Mouse (Mus musculus): ENCODE results near the gene BC025920. TPM values are rescaled to one million over a fixed set of nuclear protein-coding genes. Genes with fewer than 3 reads are reported as not detected.

Gene BC025920
- polyA plus RNA-seq, 1 experiment = 1.8 TPM

- Histone ChIP-seq H3K36me3 (ENCODE audit: control insufficient read depth, insufficient read depth, low read length) (no peaks in the 10 kb centered on the region), H3K4me1 (ENCODE audit: control insufficient read depth, insufficient read depth, insufficient read length) (no peaks in the 10 kb centered on the region), H3K27ac (ENCODE audit: insufficient read depth, low read length) (no peak overlapping the region), H3K4me3 (ENCODE audit: extremely low read depth, insufficient read depth, insufficient read length) (no peak overlapping the region), H3K27me3 (ENCODE audit: control insufficient read depth, insufficient read depth, low read length) (no peaks in the 10 kb centered on the region)
- 75% methylated on average over 7 of the region's 7 CpGs for WGBS
- TF ChIP-seq POLR2A (IDR thresholded peaks at IDR 0.05; ENCODE audit: low read depth, low read length) = no peak
- no peak for TF ChIP-seq CTCF (IDR thresholded peaks at IDR 0.05; ENCODE audit: extremely low read depth, insufficient read depth, insufficient read length, insufficient replicate concordance)
- no peak for DNase-seq (ENCODE audit: low read depth in 1 of 2, low spot score in 2 of 2)
Observed at GRCm38 (mm10) chr10:81588739-81589138, 17.3 kb upstream of the BC025920 start.

- 78% methylated on average over 9 of the region's 9 CpGs for WGBS
- Histone ChIP-seq H3K36me3 (ENCODE audit: control insufficient read depth, insufficient read depth, low read length) (no peaks in the 10 kb centered on the region), H3K27me3 (ENCODE audit: control insufficient read depth, insufficient read depth, low read length) (peaks cover 5% of the 10 kb centered on the region; the same call in 1 of the 2 replicates)
Observed at GRCm38 (mm10) chr10:81591846-81592245, 14.2 kb upstream of the BC025920 start.

GRCm38 (mm10) chr10:81592631-81593030 is 13.4 kb upstream of the BC025920 start:
- DNase-seq (ENCODE audit: low read depth in 1 of 2, low spot score in 2 of 2) = no peak
- 77% methylated on average over 7 of the region's 7 CpGs for WGBS

More at GRCm38 (mm10) chr10:81591846-81592245, 14.2 kb upstream of the BC025920 start:
- no peak for DNase-seq (ENCODE audit: low read depth in 1 of 2, low spot score in 2 of 2)
- H3K4me1 ChIP-seq (ENCODE audit: control insufficient read depth, insufficient read depth, insufficient read length) = peaks cover 3% of the 10 kb centered on the region; the same call in 1 of the 2 replicates
- TF ChIP-seq POLR2A (IDR thresholded peaks at IDR 0.05; ENCODE audit: low read depth, low read length) = no peak
- TF ChIP-seq CTCF (IDR thresholded peaks at IDR 0.05; ENCODE audit: extremely low read depth, insufficient read depth, insufficient read length, insufficient replicate concordance) = no peak
- no peak overlapping the region for H3K27ac ChIP-seq (ENCODE audit: insufficient read depth, low read length)
- no peak overlapping the region for H3K4me3 ChIP-seq (ENCODE audit: extremely low read depth, insufficient read depth, insufficient read length)

GRCm38 (mm10) chr10:81593223-81593622 is 12.8 kb upstream of the BC025920 start:
- 83% methylated on average over 4 of the region's 4 CpGs for WGBS
- no peaks in the 10 kb centered on the region for H3K36me3 ChIP-seq (ENCODE audit: control insufficient read depth, insufficient read depth, low read length)
- no peak for DNase-seq (ENCODE audit: low read depth in 1 of 2, low spot score in 2 of 2)
- peaks cover 7% of the 10 kb centered on the region; the same call in 1 of the 2 replicates for H3K27me3 ChIP-seq (ENCODE audit: control insufficient read depth, insufficient read depth, low read length)
- no peak overlapping the region for H3K27ac ChIP-seq (ENCODE audit: insufficient read depth, low read length)
- peaks cover 12% of the 10 kb centered on the region; the same call in 1 of the 2 replicates for H3K4me1 ChIP-seq (ENCODE audit: control insufficient read depth, insufficient read depth, insufficient read length)
- TF ChIP-seq CTCF (IDR thresholded peaks at IDR 0.05; ENCODE audit: extremely low read depth, insufficient read depth, insufficient read length, insufficient replicate concordance) = no peak
- no peak for TF ChIP-seq POLR2A (IDR thresholded peaks at IDR 0.05; ENCODE audit: low read depth, low read length)
- H3K4me3 ChIP-seq (ENCODE audit: extremely low read depth, insufficient read depth, insufficient read length) = no peak overlapping the region

More at GRCm38 (mm10) chr10:81592631-81593030, 13.4 kb upstream of the BC025920 start:
- Histone ChIP-seq H3K4me3 (ENCODE audit: extremely low read depth, insufficient read depth, insufficient read length) (no peak overlapping the region), H3K27ac (ENCODE audit: insufficient read depth, low read length) (no peak overlapping the region), H3K36me3 (ENCODE audit: control insufficient read depth, insufficient read depth, low read length) (no peaks in the 10 kb centered on the region), H3K4me1 (ENCODE audit: control insufficient read depth, insufficient read depth, insufficient read length) (peaks cover 8% of the 10 kb centered on the region; the same call in 1 of the 2 replicates), H3K27me3 (ENCODE audit: control insufficient read depth, insufficient read depth, low read length) (peaks cover 7% of the 10 kb centered on the region; the same call in 1 of the 2 replicates)
- TF ChIP-seq CTCF (IDR thresholded peaks at IDR 0.05; ENCODE audit: extremely low read depth, insufficient read depth, insufficient read length, insufficient replicate concordance) (no peak), POLR2A (IDR thresholded peaks at IDR 0.05; ENCODE audit: low read depth, low read length) (no peak)

- no peak for DNase-seq (ENCODE audit: low read depth in 1 of 2, low spot score in 2 of 2)
- peaks cover 7% of the 10 kb centered on the region; the same call in 1 of the 2 replicates for H3K27me3 ChIP-seq (ENCODE audit: control insufficient read depth, insufficient read depth, low read length)
- H3K27ac ChIP-seq (ENCODE audit: insufficient read depth, low read length) = no peak overlapping the region
- H3K36me3 ChIP-seq (ENCODE audit: control insufficient read depth, insufficient read depth, low read length) = no peaks in the 10 kb centered on the region
- H3K4me1 ChIP-seq (ENCODE audit: control insufficient read depth, insufficient read depth, insufficient read length) = peaks cover 12% of the 10 kb centered on the region; the same call in 1 of the 2 replicates
- TF ChIP-seq POLR2A (IDR thresholded peaks at IDR 0.05; ENCODE audit: low read depth, low read length) = no peak
- no peak for TF ChIP-seq CTCF (IDR thresholded peaks at IDR 0.05; ENCODE audit: extremely low read depth, insufficient read depth, insufficient read length, insufficient replicate concordance)
- 89% methylated on average over 18 of the region's 18 CpGs for WGBS
- no peak overlapping the region for H3K4me3 ChIP-seq (ENCODE audit: extremely low read depth, insufficient read depth, insufficient read length)
Observed at GRCm38 (mm10) chr10:81593935-81594334, 12.1 kb upstream of the BC025920 start.

- peaks cover 7% of the 10 kb centered on the region; the same call in 1 of the 2 replicates for H3K27me3 ChIP-seq (ENCODE audit: control insufficient read depth, insufficient read depth, low read length)
- DNase-seq (ENCODE audit: low read depth in 1 of 2, low spot score in 2 of 2) = no peak
- peaks cover 12% of the 10 kb centered on the region; the same call in 1 of the 2 replicates for H3K4me1 ChIP-seq (ENCODE audit: control insufficient read depth, insufficient read depth, insufficient read length)
- no peak for TF ChIP-seq POLR2A (IDR thresholded peaks at IDR 0.05; ENCODE audit: low read depth, low read length)
- WGBS = 80% methylated on average over 5 of the region's 5 CpGs
- no peak overlapping the region for H3K4me3 ChIP-seq (ENCODE audit: extremely low read depth, insufficient read depth, insufficient read length)
- no peak overlapping the region for H3K27ac ChIP-seq (ENCODE audit: insufficient read depth, low read length)
- H3K36me3 ChIP-seq (ENCODE audit: control insufficient read depth, insufficient read depth, low read length) = no peaks in the 10 kb centered on the region
Observed at GRCm38 (mm10) chr10:81595599-81595998, 10.5 kb upstream of the BC025920 start.

GRCm38 (mm10) chr10:81596611-81597010 is 9.5 kb upstream of the BC025920 start:
- no peak for TF ChIP-seq CTCF (IDR thresholded peaks at IDR 0.05; ENCODE audit: extremely low read depth, insufficient read depth, insufficient read length, insufficient replicate concordance)
- TF ChIP-seq POLR2A (IDR thresholded peaks at IDR 0.05; ENCODE audit: low read depth, low read length) = no peak
- no peak for DNase-seq (ENCODE audit: low read depth in 1 of 2, low spot score in 2 of 2)
- 12% methylated on average over 10 of the region's 10 CpGs for WGBS
- Histone ChIP-seq H3K36me3 (ENCODE audit: control insufficient read depth, insufficient read depth, low read length) (no peaks in the 10 kb centered on the region), H3K27ac (ENCODE audit: insufficient read depth, low read length) (no peak overlapping the region), H3K27me3 (ENCODE audit: control insufficient read depth, insufficient read depth, low read length) (peaks cover 7% of the 10 kb centered on the region; the same call in 1 of the 2 replicates), H3K4me3 (ENCODE audit: extremely low read depth, insufficient read depth, insufficient read length) (no peak overlapping the region), H3K4me1 (ENCODE audit: control insufficient read depth, insufficient read depth, insufficient read length) (peaks cover 19% of the 10 kb centered on the region)

All from spleen, adult 2 months (tissue).